Mouse (Mus musculus): ENCODE data around the gene Als2.

Gene Als2

GRCm38 (mm10) chr1:59167654-59168425 lies 69.2 kb downstream of the Als2 start:
- DNase-seq (ENCODE audit: extremely low spot score, low read depth, low spot score), result no peak

- DNase-seq (ENCODE audit: extremely low spot score, low read depth, low spot score), result no peak
These were observed 70.7 kb downstream of the Als2 start for GRCm38 (mm10) chr1:59166232-59166905.

GRCm38 (mm10) chr1:59163918-59164317 lies 73.1 kb downstream of the Als2 start:
- no peak for DNase-seq (ENCODE audit: extremely low spot score, low read depth, low spot score)

- no peak for DNase-seq (ENCODE audit: extremely low spot score, low read depth, low spot score)
These were observed 74.0 kb downstream of the Als2 start, which contains the start of gene Mpp4 for GRCm38 (mm10) chr1:59163030-59163461. TSS of gene Mpp4 (minus strand) at chr1:59163389.

- no peak for DNase-seq (ENCODE audit: extremely low spot score, low read depth, low spot score)
These were observed 74.6 kb downstream of the Als2 start for GRCm38 (mm10) chr1:59162309-59163024.

GRCm38 (mm10) chr1:59161396-59161795 lies 75.6 kb downstream of the Als2 start:
- no peak for DNase-seq (ENCODE audit: extremely low spot score, low read depth, low spot score)

GRCm38 (mm10) chr1:59160871-59161270 lies 76.2 kb downstream of the Als2 start:
- no peak for DNase-seq (ENCODE audit: extremely low spot score, low read depth, low spot score)

- no peak for DNase-seq (ENCODE audit: extremely low spot score, low read depth, low spot score)
These were observed 77.9 kb downstream of the Als2 start for GRCm38 (mm10) chr1:59159136-59159535.

- no peak for DNase-seq (ENCODE audit: extremely low spot score, low read depth, low spot score)
These were observed 78.5 kb downstream of the Als2 start for GRCm38 (mm10) chr1:59158498-59158897.

- no peak for DNase-seq (ENCODE audit: extremely low spot score, low read depth, low spot score)
These were observed 79.2 kb downstream of the Als2 start for GRCm38 (mm10) chr1:59157846-59158245.

GRCm38 (mm10) chr1:59152346-59152745 lies 84.7 kb downstream of the Als2 start:
- DNase-seq (ENCODE audit: extremely low spot score, low read depth, low spot score), result no peak

- DNase-seq (ENCODE audit: extremely low spot score, low read depth, low spot score), result no peak
These were observed 86.5 kb downstream of the Als2 start for GRCm38 (mm10) chr1:59150542-59150941.

- DNase-seq (ENCODE audit: extremely low spot score, low read depth, low spot score), result no peak
These were observed 92.5 kb downstream of the Als2 start for GRCm38 (mm10) chr1:59144543-59144942.

- peak; percentile 20 for DNase-seq (ENCODE audit: extremely low spot score, low read depth, low spot score)
These were observed 94.2 kb downstream of the Als2 start for GRCm38 (mm10) chr1:59142809-59143208.

- DNase-seq (ENCODE audit: extremely low spot score, low read depth, low spot score), result no peak
These were observed 102.6 kb downstream of the Als2 start for GRCm38 (mm10) chr1:59134419-59134818.

- DNase-seq (ENCODE audit: extremely low spot score, low read depth, low spot score), result no peak
These were observed 108.2 kb downstream of the Als2 start for GRCm38 (mm10) chr1:59128879-59129278.

- DNase-seq (ENCODE audit: extremely low spot score, low read depth, low spot score), result no peak
These were observed 111.5 kb downstream of the Als2 start for GRCm38 (mm10) chr1:59125558-59125957.

- peak; percentile 26 for DNase-seq (ENCODE audit: extremely low spot score, low read depth, low spot score)
These were observed 117.1 kb downstream of the Als2 start, which contains the start of gene Tmem237 for GRCm38 (mm10) chr1:59119720-59120457. TSS of gene Tmem237 (minus strand) at chr1:59120408.
